In the genomic region with DNA sequence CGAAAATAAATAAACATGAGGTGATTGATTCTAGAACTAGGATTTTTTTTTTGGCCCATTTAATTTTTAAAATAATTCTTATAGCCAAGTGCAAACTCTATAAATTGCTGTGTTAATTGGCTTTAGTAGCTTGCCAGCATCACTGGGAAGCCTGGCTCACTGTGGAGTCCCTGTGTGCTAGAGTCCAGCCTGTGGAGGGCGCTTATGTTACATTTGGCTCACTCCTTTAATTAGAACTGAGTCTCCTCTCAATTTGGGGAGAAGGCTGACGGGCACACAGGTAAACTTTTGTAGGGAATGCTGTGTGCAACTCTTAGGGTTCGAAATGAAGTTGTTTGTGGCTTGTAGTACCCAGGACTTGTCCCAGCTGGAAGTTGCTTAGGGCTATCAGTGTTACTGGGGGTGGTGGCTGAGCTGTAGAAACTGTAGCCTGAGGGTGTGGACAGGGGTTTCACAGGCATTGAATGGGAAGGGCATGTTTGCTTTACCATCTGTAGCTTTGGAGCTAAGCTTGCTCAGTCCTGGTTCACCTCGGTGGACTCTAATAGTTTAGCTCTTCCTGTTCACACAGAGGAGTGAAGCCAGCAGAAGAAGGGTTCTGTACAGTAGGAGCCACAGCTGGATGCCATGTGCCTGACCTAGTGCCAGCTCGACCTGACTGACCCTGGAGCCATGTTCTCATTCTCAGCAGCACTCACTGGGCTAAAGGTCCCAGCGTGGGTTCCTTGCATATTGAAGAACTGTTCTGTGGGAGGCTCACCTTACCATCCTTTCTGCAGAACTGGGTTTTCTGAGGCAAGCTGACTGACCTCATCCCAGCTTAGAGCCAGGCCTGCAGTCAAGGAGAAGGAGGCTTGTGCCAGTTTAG, we compare ENCODE assay signal across 14 mouse cellular contexts. TPM values are rescaled to one million over a fixed set of nuclear protein-coding genes. Genes with fewer than 3 reads are reported as not detected.
A peak's percentile ranks its signal among the peaks of the same experiment; 100 is the strongest.
DNase-seq lines count a peak whose midpoint lies in the region; ATAC-seq and TF ChIP-seq lines count a peak whose summit lies in the region.
"Had no signal": no experiment of that assay in that cellular context is flagged by ENCODE, and none has a peak within 500 bp of the region (broad histone marks: within the 10 kb centered on the region; RNA-seq: fewer than 3 reads in every experiment).

No protein-coding gene starts in this region.

- H3K27me3 ChIP-seq in liver, adult 2 months (ENCODE audit: control insufficient read depth, insufficient read depth, low read length), result no peaks in the 10 kb centered on the region
- no peaks in the 10 kb centered on the region for H3K27me3 ChIP-seq in liver, embryonic 12.5 days (replicated peaks)
- H3K27me3 ChIP-seq in limb, embryonic 14.5 days (ENCODE audit: control insufficient read depth, insufficient read depth, low read length), result no peaks in the 10 kb centered on the region
- H3K27me3 ChIP-seq: CH12.LX; forebrain, embryonic 13.5 days; heart, embryonic 15.5 days had no signal

- 0 out of 2 replicates have a peak overlapping the region, but pooled peaks have one; percentile 20 for H3K27ac ChIP-seq in liver, adult 2 months (replicated peaks; ENCODE audit: insufficient read depth, low read depth, low read length)
- H3K27ac ChIP-seq in liver, embryonic 12.5 days, result no peak overlapping the region
- no peak overlapping the region for H3K27ac ChIP-seq in cortical plate, adult 2 months (ENCODE audit: insufficient read depth, low read length)
- no peak overlapping the region for H3K27ac ChIP-seq in limb, embryonic 14.5 days (replicated peaks; ENCODE audit: low read depth, low read length)
- H3K27ac ChIP-seq: forebrain, embryonic 13.5 days; heart, embryonic 15.5 days had no signal

- H3K36me3 ChIP-seq in liver, adult 2 months (ENCODE audit: control insufficient read depth, insufficient read depth, low read length), result peaks cover 28% of the 10 kb centered on the region
- H3K36me3 ChIP-seq in liver, embryonic 12.5 days, result peaks cover 95% of the 10 kb centered on the region
- H3K36me3 ChIP-seq in limb, embryonic 14.5 days (ENCODE audit: control insufficient read depth, insufficient read depth, low read length), result peaks cover 79% of the 10 kb centered on the region

- H3K9me3 ChIP-seq in liver, embryonic 12.5 days (replicated peaks), result no peaks in the 10 kb centered on the region
- no peaks in the 10 kb centered on the region for H3K9me3 ChIP-seq in limb, embryonic 14.5 days (ENCODE audit: control insufficient read depth, low read length)
- H3K9me3 ChIP-seq: forebrain, embryonic 13.5 days; heart, embryonic 15.5 days had no signal

- H3K4me3 ChIP-seq in liver, adult 2 months (ENCODE audit: insufficient read depth, low read depth, low read length), result no peak overlapping the region
- H3K4me3 ChIP-seq in liver, embryonic 12.5 days, result no peak overlapping the region
- no peak overlapping the region for H3K4me3 ChIP-seq in cortical plate, adult 2 months (ENCODE audit: insufficient read depth, low read length)
- no peak overlapping the region for H3K4me3 ChIP-seq in limb, embryonic 14.5 days (replicated peaks; ENCODE audit: low read length)
- H3K4me3 ChIP-seq: forebrain, embryonic 13.5 days; heart, embryonic 15.5 days had no signal

- TF ChIP-seq POLR2A in liver, adult 2 months (IDR thresholded peaks at IDR 0.05; ENCODE audit: extremely low read depth, insufficient read depth, low read length), result no peak
- TF ChIP-seq POLR2A in cortical plate, adult 2 months (IDR thresholded peaks at IDR 0.05; ENCODE audit: extremely low read depth, insufficient read depth, low read length), result no peak
- no peak for TF ChIP-seq POLR2A in limb, embryonic 14.5 days (IDR thresholded peaks at IDR 0.05; ENCODE audit: borderline replicate concordance, extremely low read depth, insufficient read depth, insufficient read length)

- H3K4me2 ChIP-seq in liver, embryonic 12.5 days, result no peak overlapping the region
- no peak overlapping the region for H3K4me2 ChIP-seq in limb, embryonic 14.5 days (replicated peaks; ENCODE audit: low read depth, low read length, severe bottlenecking)
- H3K4me2 ChIP-seq: forebrain, embryonic 13.5 days; heart, embryonic 15.5 days had no signal

- no peak; the same call in 1 of the 2 replicates for ATAC-seq in liver, embryonic 12.5 days
- no peak for ATAC-seq in limb, embryonic 14.5 days (ENCODE audit: low FRiP score, low read depth)
- ATAC-seq: forebrain, embryonic 13.5 days had no signal

- H3K4me1 ChIP-seq in liver, adult 2 months (ENCODE audit: control insufficient read depth, insufficient read depth, low read length), result peaks cover 9% of the 10 kb centered on the region
- H3K4me1 ChIP-seq in liver, embryonic 12.5 days, result 0 out of 2 replicates have a peak, but pooled peaks cover 10% of the 10 kb centered on the region
- H3K4me1 ChIP-seq in cortical plate, adult 2 months (ENCODE audit: control insufficient read depth, insufficient read depth, low read length), result peaks cover 2% of the 10 kb centered on the region
- peaks cover 15% of the 10 kb centered on the region for H3K4me1 ChIP-seq in limb, embryonic 14.5 days (ENCODE audit: control insufficient read depth, insufficient read depth, low read length)
- H3K4me1 ChIP-seq: forebrain, embryonic 13.5 days; heart, embryonic 15.5 days had no signal

- peak; percentile 35 for DNase-seq in gastrocnemius, postnatal 25 days
- no peak for DNase-seq in gastrocnemius, postnatal 10 days
- peak; percentile 82 for DNase-seq in liver, adult 2 months (ENCODE audit: extremely low read depth, low read depth, low spot score)
- peak; percentile 49 for DNase-seq in limb, embryonic 14.5 days (ENCODE audit: low spot score)
- no peak for DNase-seq in urinary bladder, postnatal 25 days (ENCODE audit: low spot score)
- DNase-seq in thymus, postnatal 4 days, result no peak
- DNase-seq: cerebellum, adult 9-10 months; lung, postnatal 4 days; thymus, postnatal 14 days had no signal

- WGBS in liver, adult 2 months, result 52% methylated on average over 7 of the region's 7 CpGs
- 77% methylated on average over 7 of the region's 7 CpGs for WGBS in liver, embryonic 12.5 days (ENCODE audit: insufficient replicate concordance)
- WGBS in limb, embryonic 14.5 days, result 57% methylated on average over 7 of the region's 7 CpGs

- no peaks in the 10 kb centered on the region for H3K79me2 ChIP-seq in liver, adult 2 months (ENCODE audit: control insufficient read depth, insufficient read depth, low read length)

- no peak overlapping the region for H3K9ac ChIP-seq in liver, adult 2 months (ENCODE audit: low read depth, low read length)
- no peak overlapping the region for H3K9ac ChIP-seq in liver, embryonic 12.5 days
- no peak overlapping the region for H3K9ac ChIP-seq in limb, embryonic 14.5 days (ENCODE audit: low read depth, low read length, severe bottlenecking)
- H3K9ac ChIP-seq: forebrain, embryonic 13.5 days; heart, embryonic 15.5 days had no signal

- peak; percentile 32 for TF ChIP-seq CTCF in liver, adult 2 months (IDR thresholded peaks at IDR 0.05; ENCODE audit: low read depth, low read length)
- 0 out of 2 replicates have a peak, but pooled peaks have one; percentile 21 for TF ChIP-seq CTCF in cortical plate, adult 2 months (IDR thresholded peaks at IDR 0.05; ENCODE audit: extremely low read depth, insufficient read depth, low read length)

RNA-seq across cellular contexts. Expression of a gene that starts 38.8 kb away (rescaled TPM):
- total RNA-seq in gastrocnemius, postnatal 25 days (2021), result 10 to 100 TPM; 49.1 to 75.2 TPM
- 10 to 100 TPM; 19.6 to 30.4 TPM for total RNA-seq in gastrocnemius, postnatal 10 days (2021)
- 3.4 and 6.2 TPM in 2 replicates for total RNA-seq in liver, adult 2 months (2014; rRNA removed)
- 5.7 and 7.3 TPM in 2 replicates for polyA plus RNA-seq in liver, adult 2 months (2012; rRNA removed)
- 2.4 and 3.1 TPM in 2 replicates for polyA plus RNA-seq in liver, embryonic 12.5 days (2016; fragmentation: Nextera tagmentation; extraction: Ambion mirVana)
- polyA plus RNA-seq in cortical plate, adult 2 months (2012; rRNA removed), result 12.8 and 14.8 TPM in 2 replicates
- 11.4 and 16.0 TPM in 2 replicates for polyA plus RNA-seq in limb, embryonic 14.5 days (2012; rRNA removed)
- polyA plus RNA-seq in limb, embryonic 14.5 days (2014; fragmentation: Nextera tagmentation; extraction: Ambion mirVana), result 18.2 and 21.0 TPM in 2 replicates
- total RNA-seq: CH12.LX had no signal

RNA-seq across cellular contexts. Expression of a gene that starts 47.8 kb away (rescaled TPM):
- total RNA-seq in gastrocnemius, postnatal 25 days (2021), result 10 to 100 TPM; 20.3 to 21.1 TPM
- total RNA-seq in gastrocnemius, postnatal 10 days (2021), result 10 to 100 TPM; 33.8 to 35.9 TPM
- total RNA-seq in liver, adult 2 months (2014; rRNA removed), result 19.3 and 23.4 TPM in 2 replicates
- 45.2 and 48.6 TPM in 2 replicates for polyA plus RNA-seq in liver, adult 2 months (2012; rRNA removed)
- polyA plus RNA-seq in liver, embryonic 12.5 days (2016; fragmentation: Nextera tagmentation; extraction: Ambion mirVana), result 51.5 and 55.2 TPM in 2 replicates
- 67.7 and 71.4 TPM in 2 replicates for polyA plus RNA-seq in cortical plate, adult 2 months (2012; rRNA removed)
- polyA plus RNA-seq in limb, embryonic 14.5 days (2012; rRNA removed), result 89.6 and 96.0 TPM in 2 replicates
- 103 and 110 TPM in 2 replicates for polyA plus RNA-seq in limb, embryonic 14.5 days (2014; fragmentation: Nextera tagmentation; extraction: Ambion mirVana)

Comparison
In these comparisons a context has a peak if more than half of its experiments do, and no peak if none do; other contexts are left out.
1. DNase-seq: peak in gastrocnemius, postnatal 25 days (single experiment), liver, adult 2 months (single experiment) and limb, embryonic 14.5 days (single experiment); none in gastrocnemius, postnatal 10 days (single experiment), urinary bladder, postnatal 25 days (single experiment) and thymus, postnatal 4 days (single experiment).